In the genomic region with DNA sequence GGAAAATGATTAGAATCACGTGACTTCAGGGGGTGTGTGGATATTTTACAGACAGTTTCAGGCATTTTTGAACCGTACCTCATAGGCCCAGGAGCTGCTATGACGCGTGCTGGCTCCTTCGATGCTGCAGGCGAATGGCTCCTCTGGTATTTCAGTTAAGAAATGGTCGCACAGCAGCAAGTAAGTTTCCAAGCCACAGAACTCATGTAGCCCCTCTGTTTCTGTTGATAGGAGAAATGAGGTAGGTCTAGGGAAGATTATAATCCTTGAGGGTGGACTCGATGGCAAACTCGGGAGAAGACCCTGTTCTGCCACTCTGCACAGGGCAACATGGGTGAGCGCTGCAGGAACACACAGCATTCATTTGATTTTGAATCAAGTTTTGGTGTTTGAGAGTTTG, we compare ENCODE assay signal across 22 mouse cellular contexts.
"Had no signal": no experiment of that assay in that cellular context is flagged by ENCODE, and none has a peak within 500 bp of the region (broad histone marks: within the 10 kb centered on the region; RNA-seq: fewer than 3 reads in every experiment).

No protein-coding gene starts in this region.

- H3K36me3 ChIP-seq: heart, embryonic 12.5 days; hindbrain, embryonic 13.5 days; hindbrain, embryonic 15.5 days; kidney, embryonic 15.5 days; liver, embryonic 13.5 days had no signal

- H3K4me1 ChIP-seq: liver, embryonic 13.5 days had no signal

- H3K27me3 ChIP-seq: hindbrain, embryonic 13.5 days; hindbrain, embryonic 15.5 days; kidney, embryonic 15.5 days; liver, embryonic 13.5 days had no signal

- H3K4me2 ChIP-seq: heart, embryonic 12.5 days; hindbrain, embryonic 13.5 days; hindbrain, embryonic 15.5 days; kidney, embryonic 15.5 days; liver, embryonic 11.5 days; liver, embryonic 13.5 days had no signal

- DNase-seq: forebrain, postnatal 0 days; gastrocnemius, postnatal 14 days; gastrocnemius, postnatal 36 days; heart, adult 18-20 months; heart, postnatal 10 days; kidney, adult 11 months; kidney, adult 2 months; kidney, adult 9 months; kidney, postnatal 14 days; kidney, postnatal 36 days; layer of hippocampus, adult 9-11 months; layer of hippocampus, postnatal 36 days; liver; liver, embryonic 13.5 days had no signal

- H3K4me3 ChIP-seq: heart, embryonic 12.5 days; hindbrain, embryonic 13.5 days; hindbrain, embryonic 15.5 days; kidney, embryonic 15.5 days; liver, embryonic 13.5 days had no signal

- ATAC-seq: forebrain, postnatal 0 days; hindbrain, postnatal 0 days; intestine, embryonic 16.5 days had no signal

- H3K27ac ChIP-seq: hindbrain, embryonic 15.5 days; hindbrain, postnatal 0 days; kidney, embryonic 15.5 days; kidney, postnatal 0 days; liver, embryonic 13.5 days had no signal

- H3K9ac ChIP-seq: forebrain, postnatal 0 days; heart, embryonic 12.5 days; hindbrain, embryonic 13.5 days; hindbrain, embryonic 15.5 days; kidney, embryonic 15.5 days; liver, embryonic 13.5 days had no signal

- H3K9me3 ChIP-seq: heart, embryonic 12.5 days; hindbrain, embryonic 13.5 days; hindbrain, embryonic 15.5 days; kidney, embryonic 15.5 days; liver, embryonic 13.5 days had no signal
